Mouse (Mus musculus): Measurements from ENCODE around the gene Prkag2. TPM values are rescaled to one million over a fixed set of nuclear protein-coding genes. Genes with fewer than 3 reads are reported as not detected.
"Not testable (repeated sequence)": the region's sequence is repeated elsewhere in the genome, so short reads cannot be mapped to it uniquely, and the experiment has no call there.

Prkag2 gene
- polyA plus RNA-seq, 1 experiment from 2014 or later = 3.9 TPM

GRCm38 (mm10) chr5:24863804-24864203 lies 236.6 kb downstream of the Prkag2 start:
- Histone ChIP-seq H3K4me3 (replicated peaks) (no peak overlapping the region), H3K4me2 (peak overlapping the region; percentile 46), H3K27me3 (no peaks in the 10 kb centered on the region), H3K4me1 (replicated peaks) (peaks cover 37% of the 10 kb centered on the region), H3K9me3 (replicated peaks) (no peaks in the 10 kb centered on the region), H3K36me3 (replicated peaks) (no peaks in the 10 kb centered on the region; the same call in 1 of the 2 replicates), H3K27ac (replicated peaks) (peak overlapping the region; percentile 58), H3K9ac (no peak overlapping the region)
- 60% methylated on average over 12 of the region's 12 CpGs for WGBS (ENCODE audit: insufficient replicate concordance)
- ATAC-seq (ENCODE audit: insufficient read depth) = peak; percentile 76

- no peaks in the 10 kb centered on the region for H3K36me3 ChIP-seq (replicated peaks)
- H3K27me3 ChIP-seq = no peaks in the 10 kb centered on the region
- H3K4me3 ChIP-seq (replicated peaks) = no peak overlapping the region
- no peak overlapping the region for H3K27ac ChIP-seq (replicated peaks)
- no peaks in the 10 kb centered on the region for H3K9me3 ChIP-seq (replicated peaks)
- 72% methylated on average over 9 of the region's 9 CpGs for WGBS (ENCODE audit: insufficient replicate concordance)
- no peak for ATAC-seq (ENCODE audit: insufficient read depth)
- H3K9ac ChIP-seq = no peak overlapping the region
- peaks cover 36% of the 10 kb centered on the region for H3K4me1 ChIP-seq (replicated peaks)
- no peak overlapping the region for H3K4me2 ChIP-seq
Observed at GRCm38 (mm10) chr5:24861449-24861930, 239.0 kb downstream of the Prkag2 start.

- no peak overlapping the region for H3K4me2 ChIP-seq
- H3K27ac ChIP-seq (replicated peaks) = 0 out of 2 replicates have a peak overlapping the region, but pooled peaks have one; percentile 9
- ATAC-seq (ENCODE audit: insufficient read depth) = no peak
- H3K9me3 ChIP-seq (replicated peaks) = no peaks in the 10 kb centered on the region
- H3K4me3 ChIP-seq (replicated peaks) = no peak overlapping the region
- no peaks in the 10 kb centered on the region for H3K36me3 ChIP-seq (replicated peaks)
- no peak overlapping the region for H3K9ac ChIP-seq
- H3K27me3 ChIP-seq = no peaks in the 10 kb centered on the region
- 69% methylated on average over 13 of the region's 13 CpGs for WGBS (ENCODE audit: insufficient replicate concordance)
- H3K4me1 ChIP-seq (replicated peaks) = peaks cover 43% of the 10 kb centered on the region
Observed at GRCm38 (mm10) chr5:24860635-24861448, 239.6 kb downstream of the Prkag2 start.

GRCm38 (mm10) chr5:24859771-24860540 lies 240.5 kb downstream of the Prkag2 start:
- H3K4me2 ChIP-seq = peak overlapping the region; percentile 19; the same call in 1 of the 2 replicates
- peaks cover 49% of the 10 kb centered on the region for H3K4me1 ChIP-seq (replicated peaks)
- no peak overlapping the region for H3K9ac ChIP-seq
- H3K27ac ChIP-seq (replicated peaks) = 0 out of 2 replicates have a peak overlapping the region, but pooled peaks have one; percentile 31
- H3K36me3 ChIP-seq (replicated peaks) = no peaks in the 10 kb centered on the region
- H3K9me3 ChIP-seq (replicated peaks) = no peaks in the 10 kb centered on the region
- H3K4me3 ChIP-seq (replicated peaks) = no peak overlapping the region
- H3K27me3 ChIP-seq = no peaks in the 10 kb centered on the region
- WGBS (ENCODE audit: insufficient replicate concordance) = 38% methylated on average over 3 of the region's 3 CpGs
- ATAC-seq (ENCODE audit: insufficient read depth) = peak; percentile 22; the same call in 1 of the 2 replicates

GRCm38 (mm10) chr5:24854827-24855600 lies 245.4 kb downstream of the Prkag2 start:
- Histone ChIP-seq H3K36me3 (replicated peaks) (no peaks in the 10 kb centered on the region), H3K27me3 (no peaks in the 10 kb centered on the region), H3K9ac (no peak overlapping the region), H3K4me3 (replicated peaks) (no peak overlapping the region), H3K4me2 (peak overlapping the region; percentile 51), H3K9me3 (replicated peaks) (no peaks in the 10 kb centered on the region), H3K4me1 (replicated peaks) (peaks cover 34% of the 10 kb centered on the region), H3K27ac (replicated peaks) (peak overlapping the region; percentile 79)
- peak; percentile 97 for ATAC-seq (ENCODE audit: insufficient read depth)
- WGBS (ENCODE audit: insufficient replicate concordance) = 30% methylated on average over 3 of the region's 3 CpGs

GRCm38 (mm10) chr5:24854256-24854655 lies 246.2 kb downstream of the Prkag2 start:
- no peaks in the 10 kb centered on the region for H3K9me3 ChIP-seq (replicated peaks)
- ATAC-seq (ENCODE audit: insufficient read depth) = no peak
- 75% methylated on average over 3 of the region's 3 CpGs for WGBS (ENCODE audit: insufficient replicate concordance)
- H3K9ac ChIP-seq = no peak overlapping the region
- H3K4me3 ChIP-seq (replicated peaks) = no peak overlapping the region
- H3K4me1 ChIP-seq (replicated peaks) = peaks cover 30% of the 10 kb centered on the region
- H3K36me3 ChIP-seq (replicated peaks) = no peaks in the 10 kb centered on the region
- 0 out of 2 replicates have a peak overlapping the region, but pooled peaks have one; percentile 25 for H3K27ac ChIP-seq (replicated peaks)
- H3K27me3 ChIP-seq = no peaks in the 10 kb centered on the region
- no peak overlapping the region for H3K4me2 ChIP-seq

GRCm38 (mm10) chr5:24848261-24848660 lies 252.2 kb downstream of the Prkag2 start:
- H3K9me3 ChIP-seq (replicated peaks); H3K4me3 ChIP-seq (replicated peaks); H3K4me1 ChIP-seq (replicated peaks); H3K36me3 ChIP-seq (replicated peaks); H3K27me3 ChIP-seq; H3K4me2 ChIP-seq; ATAC-seq (ENCODE audit: insufficient read depth); H3K9ac ChIP-seq; H3K27ac ChIP-seq (replicated peaks): not testable (repeated sequence)
- WGBS (ENCODE audit: insufficient replicate concordance) = 79% methylated on average over 14 of the region's 14 CpGs

- Histone ChIP-seq H3K27ac (replicated peaks) (no peak overlapping the region; the same call in 1 of the 2 replicates), H3K4me3 (replicated peaks) (peak overlapping the region; percentile 93), H3K4me1 (replicated peaks) (peaks cover 34% of the 10 kb centered on the region), H3K36me3 (replicated peaks) (no peaks in the 10 kb centered on the region), H3K4me2 (peak overlapping the region; percentile 98), H3K27me3 (no peaks in the 10 kb centered on the region), H3K9ac (peak overlapping the region; percentile 62; the same call in 1 of the 2 replicates), H3K9me3 (replicated peaks) (no peaks in the 10 kb centered on the region)
- no peak for ATAC-seq (ENCODE audit: insufficient read depth)
- WGBS (ENCODE audit: insufficient replicate concordance) = 82% methylated on average over 5 of the region's 5 CpGs
Observed at GRCm38 (mm10) chr5:24843841-24844240, 256.6 kb downstream of the Prkag2 start.

GRCm38 (mm10) chr5:24843103-24843475 lies 257.4 kb downstream of the Prkag2 start:
- peaks cover 40% of the 10 kb centered on the region for H3K4me1 ChIP-seq (replicated peaks)
- peak overlapping the region; percentile 62 for H3K9ac ChIP-seq
- peak overlapping the region; percentile 100 for H3K27ac ChIP-seq (replicated peaks)
- 1% methylated on average over 21 of the region's 21 CpGs for WGBS (ENCODE audit: insufficient replicate concordance)
- no peaks in the 10 kb centered on the region for H3K9me3 ChIP-seq (replicated peaks)
- peak overlapping the region; percentile 93 for H3K4me3 ChIP-seq (replicated peaks)
- ATAC-seq (ENCODE audit: insufficient read depth) = peak; percentile 2; the same call in 1 of the 2 replicates
- no peaks in the 10 kb centered on the region for H3K36me3 ChIP-seq (replicated peaks)
- H3K4me2 ChIP-seq = peak overlapping the region; percentile 98
- no peaks in the 10 kb centered on the region for H3K27me3 ChIP-seq

GRCm38 (mm10) chr5:24842274-24843102 lies 258.0 kb downstream of the Prkag2 start, which contains the start of gene Rheb:
Gene Rheb, minus strand, starts transcription at chr5:24842624.
- WGBS (ENCODE audit: insufficient replicate concordance) = under 1% methylated on average over 91 of the region's 92 CpGs
- Histone ChIP-seq H3K4me3 (replicated peaks) (peak within 1 kb of the TSS; percentile 93), H3K4me2 (peak within 1 kb of the TSS; percentile 98), H3K9ac (peak within 1 kb of the TSS; percentile 98), H3K27ac (replicated peaks) (peak within 1 kb of the TSS; percentile 100), H3K27me3 (no peaks in the 10 kb centered on the region), H3K9me3 (replicated peaks) (no peaks in the 10 kb centered on the region), H3K36me3 (replicated peaks) (no peaks in the 10 kb centered on the region), H3K4me1 (replicated peaks) (peaks cover 43% of the 10 kb centered on the region)
- peak; percentile 91 for ATAC-seq (ENCODE audit: insufficient read depth)

Data from liver, embryonic 15.5 days (tissue).